Mouse (Mus musculus) adrenal gland, adult 18-20 months (tissue): Measurements from ENCODE around the gene Flg2. TPM values are rescaled to one million over a fixed set of nuclear protein-coding genes. Genes with fewer than 3 reads are reported as not detected.

Experiments used
- DNase-seq, 2 experiments: peaks; one replicate each; pipeline ENCODE4 v3.0.0; 2021 to 2022; ENCODE audit warnings: low spot score in 2 of 2
- long read RNA-seq, 2 experiments: library from polyadenylated mRNA; stranded (forward); transcript quantifications; one replicate each; pipeline ENCODE4 v2.0.0; 2021
- total RNA-seq, 2 experiments: library from RNA; stranded (reverse); gene quantifications; 1 replicate in 1 of 2; 2 replicates in 1 of 2; pipeline ENCODE4 v1.2.3; 2021

Gene Flg2
- not detected for total RNA-seq
- long read RNA-seq, experiment 1 = 0 reads
- long read RNA-seq, experiment 2 = 0 reads

DNA sequence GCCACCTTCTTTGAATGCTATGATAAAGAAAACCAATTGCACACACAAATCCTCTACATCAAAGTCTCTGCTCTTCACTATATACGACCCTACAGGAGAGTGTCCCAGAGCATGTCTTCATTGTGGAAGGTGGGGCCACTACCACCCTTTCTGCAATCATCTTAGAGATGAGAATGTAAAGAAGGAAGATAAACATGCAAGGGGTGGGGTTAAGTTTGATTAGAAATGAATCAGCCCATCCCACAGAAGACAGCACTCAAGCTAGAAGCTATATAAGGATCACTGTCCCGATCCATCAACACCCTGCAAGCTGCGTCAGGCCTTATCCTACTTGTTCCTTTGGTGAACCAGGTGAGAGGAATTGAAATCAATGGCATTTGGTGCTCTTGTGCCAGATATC is at the start of gene Flg2:
Gene Flg2, plus strand, starts transcription at position 301 of the 400 bp plus-strand sequence.
- no peak for DNase-seq

DNA sequence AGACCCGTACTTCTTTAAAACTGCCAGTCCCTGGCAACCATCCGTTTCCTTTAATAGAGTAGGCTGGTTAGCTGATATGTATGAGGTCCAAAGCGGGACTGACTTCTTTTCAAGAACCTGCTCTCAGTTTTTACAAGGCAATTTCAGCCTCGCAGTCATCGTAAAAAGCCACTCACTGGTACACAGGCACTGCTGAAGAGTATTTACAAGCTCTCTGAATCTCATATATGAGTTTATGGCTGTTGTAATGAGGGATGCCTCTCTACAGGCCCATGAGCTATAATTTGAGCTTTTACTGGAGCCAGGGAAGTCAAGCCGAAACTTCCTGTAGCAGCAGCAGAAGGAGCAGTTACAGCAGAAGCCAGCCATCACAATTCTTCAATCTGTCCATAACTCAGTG is 34.6 kb upstream of the Flg2 start:
- no peak for DNase-seq

DNA sequence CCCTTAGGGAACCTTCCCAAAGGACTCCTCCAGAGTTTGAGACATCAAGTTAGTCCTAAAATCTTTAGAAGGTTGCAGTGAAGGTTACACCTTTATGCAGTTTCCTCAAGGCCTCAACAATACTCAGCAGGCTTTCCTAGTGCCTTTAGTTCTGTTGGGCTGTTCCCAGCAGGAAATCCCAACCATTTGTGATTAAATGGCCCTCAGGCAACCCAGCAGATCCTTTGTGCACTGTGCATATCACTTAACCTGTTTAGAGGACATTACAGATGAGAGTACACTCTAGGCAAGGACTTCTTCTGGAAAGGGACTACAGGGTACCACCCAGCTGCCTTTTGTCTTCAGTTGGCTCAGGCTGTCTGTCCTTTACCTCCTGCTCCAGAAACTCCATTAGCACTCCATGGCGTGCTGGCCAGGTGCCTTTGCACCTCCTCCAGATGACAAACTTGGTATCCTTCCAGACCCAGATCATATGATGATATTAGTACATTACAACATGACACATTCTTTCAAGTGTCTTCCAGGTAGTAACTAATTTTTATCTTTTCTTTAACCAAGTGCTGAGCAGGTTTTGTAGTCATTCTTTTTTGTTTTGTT is 34.0 kb upstream of the Flg2 start:
- no peak for DNase-seq

DNA sequence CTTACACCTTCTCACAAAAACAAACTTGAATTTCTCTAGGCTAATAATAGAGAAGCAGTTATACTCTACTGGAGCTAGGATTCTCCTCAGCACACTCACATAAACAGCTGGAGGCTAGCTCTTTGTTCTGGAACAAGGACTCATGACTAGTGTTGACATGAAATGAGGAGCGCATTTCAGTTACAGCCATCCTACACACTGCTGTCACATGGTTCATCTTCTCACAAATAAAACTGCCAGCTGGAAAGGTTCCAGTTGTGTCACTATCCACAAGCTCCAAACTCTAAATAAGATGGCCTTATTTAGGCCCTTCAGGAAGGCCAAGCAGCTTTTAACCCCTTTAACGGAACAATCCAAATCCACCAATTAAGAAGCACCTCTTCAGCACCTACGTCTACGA is 16.2 kb upstream of the Flg2 start:
- DNase-seq = no peak

DNA sequence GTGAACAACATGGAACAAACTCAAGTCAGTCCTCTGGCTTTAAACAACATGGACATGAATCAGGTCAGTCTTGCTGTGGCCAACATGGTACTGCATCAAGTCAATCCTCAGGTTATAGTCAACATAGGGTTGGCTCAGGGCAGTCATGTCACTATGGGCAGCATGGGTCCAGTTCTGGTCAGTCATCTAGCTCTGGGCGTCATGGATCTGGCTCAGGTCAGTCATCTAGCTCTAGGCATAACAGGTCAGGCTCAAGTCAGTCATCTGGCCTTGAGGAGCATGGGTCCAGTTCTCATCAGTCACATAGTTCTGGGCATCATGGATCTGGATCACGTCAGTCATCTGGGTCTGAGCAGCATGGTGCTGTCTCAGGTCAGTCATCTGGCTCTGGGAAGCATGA is 4.9 kb downstream of the Flg2 start:
- no peak for DNase-seq

DNA sequence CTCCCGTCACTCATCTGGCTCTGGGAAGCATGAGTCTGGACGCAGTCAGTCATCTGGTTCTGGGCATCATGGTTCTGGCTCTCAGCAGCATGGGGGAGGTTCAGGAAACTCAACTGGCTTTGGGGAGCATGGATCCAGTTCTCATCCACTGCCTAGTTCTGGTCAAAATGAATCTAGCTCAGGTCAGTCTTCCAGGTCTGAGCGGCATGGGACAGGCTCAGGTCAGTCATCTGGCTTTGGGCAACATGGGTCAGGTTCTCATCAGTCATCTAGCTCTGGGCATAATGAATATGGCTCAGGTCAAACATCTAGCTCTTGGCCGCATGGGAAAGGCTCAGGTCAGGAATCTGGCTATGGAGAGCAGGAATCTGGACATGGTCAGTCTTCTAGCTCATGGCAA is 5.4 kb downstream of the Flg2 start:
- DNase-seq = no peak

Other genes starting within 250 kb of the Flg2 start
- not detected for gene Lce3d, start 239.9 kb upstream of the Flg2 start, total RNA-seq
- not detected for gene Lce3e, start 230.2 kb upstream of the Flg2 start, total RNA-seq
- gene Lce3f, start 205.1 kb upstream of the Flg2 start, total RNA-seq = not detected
- not detected for gene Crct1, start 181.6 kb upstream of the Flg2 start, total RNA-seq
- gene Lce1m, start 178.2 kb upstream of the Flg2 start, total RNA-seq = not detected
- not detected for gene Gm4858, start 128.5 kb upstream of the Flg2 start, total RNA-seq
- not detected for gene Crnn, start 52.5 kb upstream of the Flg2 start, total RNA-seq
- not detected for gene Flg, start 76.2 kb downstream of the Flg2 start, total RNA-seq
- gene Hrnr, start 122.5 kb downstream of the Flg2 start, total RNA-seq = not detected
- not detected for gene Rptn, start 196.4 kb downstream of the Flg2 start, total RNA-seq
- gene Tchh, start 245.1 kb downstream of the Flg2 start, total RNA-seq = 1 to 10 TPM in 1 of 2 experiments, under 1 TPM in 1; 0.10 to 1.0 TPM